Mouse (Mus musculus) cerebellum, adult (tissue): ENCODE data around the gene Gm29427.
A peak's percentile ranks its signal among the peaks of the same experiment; 100 is the strongest.

Experiments
- ATAC-seq: cut with Nextera tagmentation; 2 replicates; pipeline ENCODE4 v1.9.2; 2017; ENCODE audit warnings: mild to moderate bottlenecking, moderate library complexity, mixed read lengths; ENCODE audit not compliant: insufficient number of reproducible peaks, low FRiP score, low TSS enrichment

Gene Gm29427

DNA sequence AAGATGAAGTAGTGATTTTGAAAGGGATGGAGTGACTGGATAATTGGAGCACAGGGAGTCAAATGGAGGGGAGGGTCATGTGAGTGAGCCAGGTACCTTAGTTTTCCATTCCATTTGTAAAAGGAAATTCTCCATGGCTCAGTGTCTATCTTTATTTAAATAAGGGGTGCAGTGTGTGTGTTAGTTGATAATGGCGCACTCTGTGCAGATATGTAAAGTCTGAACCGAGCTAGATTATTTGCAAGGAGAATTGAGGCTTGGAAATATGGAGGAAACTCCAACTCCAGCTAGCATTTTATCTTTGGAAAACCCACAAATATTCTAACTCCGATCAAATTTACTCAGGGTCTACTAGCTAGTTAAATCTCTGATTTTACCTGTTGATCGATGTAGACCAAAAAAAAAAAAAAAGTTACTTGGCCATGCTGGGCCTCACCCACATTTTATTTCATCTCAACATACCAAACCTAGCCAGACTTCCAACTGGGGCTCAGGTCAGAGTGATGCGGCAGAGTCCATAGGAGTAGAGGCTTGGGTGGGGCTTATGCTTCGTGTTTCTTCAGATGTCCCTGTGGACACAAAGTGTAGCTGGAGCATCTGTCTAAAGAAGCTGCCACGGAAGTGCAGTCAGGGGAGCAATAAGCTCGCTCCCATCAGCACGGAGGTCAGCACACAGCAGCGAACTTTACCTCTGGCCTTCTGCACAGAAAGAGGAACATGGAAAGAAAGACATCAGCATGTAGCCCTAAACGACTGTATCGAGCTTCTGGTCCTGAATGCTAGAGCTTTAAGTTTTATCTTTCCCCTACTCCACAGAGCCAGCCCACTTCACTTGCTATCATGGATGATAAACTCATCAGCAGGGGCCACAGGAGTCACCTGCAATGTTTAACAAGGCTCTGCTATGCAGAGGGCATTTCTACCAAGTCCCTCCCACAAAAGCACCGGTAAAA is 17.4 kb upstream of the Gm29427 start:
- ATAC-seq, result no peak

DNA sequence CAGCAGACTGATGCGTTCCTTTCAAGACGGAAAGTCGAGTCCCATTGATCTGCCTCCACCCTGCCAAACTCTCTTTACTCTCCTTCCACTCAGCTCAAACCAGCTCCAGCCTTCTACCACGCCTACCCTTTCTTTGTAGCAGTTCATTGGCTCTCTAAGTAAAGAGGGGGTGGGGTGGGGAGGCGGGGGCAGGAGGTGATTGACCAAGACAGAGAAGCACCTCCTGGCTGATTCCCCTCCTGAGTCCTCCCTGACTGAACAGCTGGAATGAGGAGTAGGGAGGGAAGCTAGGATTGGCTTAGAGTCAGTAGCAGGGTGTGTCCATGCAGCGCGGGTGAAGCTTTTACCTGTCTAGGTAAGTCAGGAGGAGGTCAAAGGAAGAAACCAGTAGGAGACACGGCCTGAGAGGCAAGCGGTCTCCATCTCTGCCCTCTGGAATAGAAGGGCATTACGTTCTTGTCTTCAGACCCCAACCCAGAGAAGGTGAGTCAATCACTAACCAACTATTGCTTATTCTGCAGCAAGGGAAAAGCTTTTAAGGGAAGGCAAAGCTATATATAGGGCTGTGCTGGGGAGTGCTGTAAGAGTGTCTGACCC is 16.2 kb upstream of the Gm29427 start, which contains the start of gene AA986860:
AA986860 (plus strand) TSS at position 236 of the 597 bp plus-strand sequence.
- ATAC-seq, result no peak

DNA sequence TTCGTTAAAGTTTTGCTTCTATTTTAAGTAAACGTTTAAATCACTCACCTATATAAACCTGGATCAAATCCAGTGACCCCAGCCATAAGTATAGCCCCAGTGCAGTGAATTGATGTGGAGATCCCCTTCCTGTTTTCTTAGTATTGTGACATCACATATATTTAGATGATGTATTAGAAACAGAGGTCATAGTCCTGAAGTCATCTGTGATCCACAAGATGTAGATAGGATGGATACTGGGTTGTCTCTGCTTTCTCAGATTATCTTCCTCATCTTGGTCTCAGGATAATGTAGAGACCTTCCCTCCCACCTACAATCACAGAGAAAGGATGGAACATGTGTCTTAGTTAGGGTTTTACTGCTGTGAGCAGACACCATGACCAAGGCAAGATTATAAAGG is 13.6 kb upstream of the Gm29427 start, which contains the start of gene Pfkfb2:
Pfkfb2 (minus strand) TSS at position 101 of the 400 bp plus-strand sequence.
- ATAC-seq, result no peak

DNA sequence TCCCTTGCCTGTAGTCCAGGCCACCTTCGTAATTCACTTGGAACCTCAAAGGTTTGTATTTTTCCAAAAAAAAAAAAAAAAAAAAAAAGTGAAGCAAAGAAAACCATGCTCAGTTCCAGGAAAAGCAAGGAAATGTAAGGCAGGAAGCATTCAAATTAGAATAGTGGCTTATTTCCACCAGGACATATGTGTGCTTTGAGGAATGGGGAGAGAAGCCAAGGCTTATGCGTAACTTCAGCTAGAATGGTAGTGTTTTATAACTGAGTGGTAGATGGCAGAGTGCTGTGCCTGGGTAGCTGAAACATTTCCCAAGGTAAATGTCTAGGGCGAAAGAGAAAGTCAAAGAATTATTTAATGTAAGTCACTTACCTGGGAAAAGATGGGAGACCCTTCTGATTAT is 13.1 kb upstream of the Gm29427 start:
- no peak for ATAC-seq

DNA sequence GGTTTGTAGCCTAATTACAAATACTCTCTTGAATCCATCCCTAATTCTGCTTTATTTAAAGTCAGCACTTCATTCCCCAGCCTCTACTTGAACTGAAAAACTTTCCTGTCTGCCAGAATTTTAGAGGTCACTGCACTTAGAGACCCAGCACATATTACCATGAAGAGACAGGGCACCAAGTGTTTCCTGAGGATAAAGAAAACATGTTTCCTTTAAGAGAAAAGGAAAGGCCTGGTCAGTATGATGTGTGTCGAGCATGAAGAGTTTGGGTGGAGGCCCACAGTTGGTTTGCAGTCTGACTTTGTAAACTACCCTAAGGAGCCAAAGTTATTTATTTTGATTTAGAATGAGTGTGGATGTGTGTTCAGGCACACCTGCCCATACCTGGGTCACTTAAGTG is 12.5 kb upstream of the Gm29427 start:
- no peak for ATAC-seq

DNA sequence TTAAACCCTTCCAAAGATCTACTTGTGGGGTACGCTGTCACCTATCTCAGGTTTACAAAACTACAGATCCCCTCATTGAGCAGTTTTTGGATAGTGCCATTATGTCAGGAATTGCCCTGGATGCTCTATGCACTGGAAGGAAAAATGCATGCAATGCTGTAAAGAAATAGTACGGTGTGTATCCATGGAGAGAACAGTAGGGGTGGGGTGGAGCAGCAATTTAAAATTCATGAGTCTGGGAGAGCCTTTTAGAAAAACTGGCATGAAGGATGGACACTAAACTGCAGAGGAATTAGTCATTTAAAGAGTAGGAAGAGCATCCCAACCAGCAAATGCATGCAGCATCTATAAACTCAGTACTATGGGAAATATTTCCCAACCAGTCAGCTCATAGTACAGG is 10.8 kb upstream of the Gm29427 start:
- no peak for ATAC-seq

DNA sequence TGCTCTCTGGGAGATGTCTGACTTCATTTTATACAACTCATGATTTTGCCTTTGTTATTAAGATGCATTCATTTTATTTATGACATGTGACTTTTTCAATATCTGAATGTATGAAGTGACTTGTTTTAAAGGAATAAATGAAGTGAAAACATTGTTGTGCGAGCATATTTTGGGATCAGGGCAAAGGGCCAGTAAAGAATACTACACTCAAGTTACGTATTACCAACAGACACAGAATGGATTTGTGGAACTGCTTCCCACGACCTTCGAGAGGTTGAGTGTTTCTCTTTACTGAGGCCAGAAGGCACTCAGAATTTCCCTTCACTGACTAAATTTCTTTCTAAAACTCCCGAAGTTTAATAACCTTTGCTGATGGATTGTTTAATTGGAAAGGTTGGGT is 8.6 kb upstream of the Gm29427 start:
- ATAC-seq, result no peak

DNA sequence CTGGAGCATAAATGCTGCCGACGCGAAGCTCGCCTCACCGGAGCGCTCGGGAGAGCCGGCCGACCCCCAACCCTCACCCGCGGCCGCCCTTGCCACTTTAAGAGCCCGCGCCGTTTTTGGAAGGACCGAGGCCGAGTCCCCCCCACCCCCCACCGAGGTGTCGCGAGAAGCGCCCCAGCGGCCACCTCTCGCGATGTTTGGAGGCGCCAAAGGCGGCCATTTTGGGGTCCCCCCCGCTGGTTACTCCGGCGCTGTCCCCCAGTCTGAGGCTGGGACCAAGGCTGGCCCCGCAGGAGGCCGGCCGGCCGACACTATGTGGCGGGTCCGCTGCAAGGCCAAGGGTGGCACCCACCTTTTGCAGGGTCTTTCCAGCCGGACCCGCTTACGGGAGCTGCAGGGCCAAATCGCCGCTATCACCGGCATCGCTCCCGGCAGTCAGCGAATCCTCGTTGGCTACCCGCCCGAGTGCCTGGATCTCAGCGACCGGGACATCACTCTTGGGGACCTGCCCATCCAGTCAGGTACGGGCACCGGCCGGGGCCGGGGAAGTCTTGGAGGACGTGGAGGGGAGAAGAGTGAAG is 1.8 kb upstream of the Gm29427 start, which contains the start of gene Yod1:
Yod1 (plus strand) TSS at position 37 of the 581 bp plus-strand sequence.
- ATAC-seq, result peak; percentile 38

DNA sequence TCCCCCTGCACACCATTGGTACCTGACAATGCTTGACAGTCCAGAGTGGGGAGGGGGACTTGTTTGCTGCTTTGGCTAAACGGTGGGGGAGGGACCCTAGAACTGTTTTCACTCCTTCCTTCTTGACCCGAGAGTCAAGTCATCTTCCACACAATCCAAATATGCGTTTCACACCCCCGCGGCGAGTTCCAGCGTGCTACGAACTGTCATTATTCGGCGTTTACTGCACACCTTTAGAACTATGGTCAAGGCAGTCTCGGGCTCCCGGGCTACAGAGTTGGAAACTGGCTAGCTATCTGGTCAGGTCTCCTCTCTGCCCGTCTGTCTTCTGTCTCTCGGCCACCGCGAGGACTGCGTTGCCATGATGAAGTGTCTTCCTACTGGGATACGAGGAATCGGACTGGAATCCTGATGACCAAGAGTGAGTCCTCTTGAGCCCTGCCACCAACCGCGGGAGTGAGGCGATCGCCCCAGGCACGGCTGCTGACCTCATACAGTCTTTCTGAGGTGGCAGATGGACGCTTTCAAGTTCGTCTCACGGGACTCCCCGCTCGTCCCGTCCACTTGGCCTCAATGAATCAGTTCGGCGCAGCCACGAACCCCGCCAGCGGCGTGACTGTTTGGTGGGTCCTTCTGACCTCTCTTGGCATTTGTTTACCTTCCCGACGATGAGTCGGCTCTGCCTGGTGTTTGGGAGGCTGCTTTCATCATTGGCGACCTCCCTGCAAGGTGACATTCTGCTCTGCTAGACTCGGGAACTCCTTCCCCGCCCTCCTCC is 1.1 kb upstream of the Gm29427 start:
- peak; percentile 5; the same call in 1 of the 2 replicates for ATAC-seq

DNA sequence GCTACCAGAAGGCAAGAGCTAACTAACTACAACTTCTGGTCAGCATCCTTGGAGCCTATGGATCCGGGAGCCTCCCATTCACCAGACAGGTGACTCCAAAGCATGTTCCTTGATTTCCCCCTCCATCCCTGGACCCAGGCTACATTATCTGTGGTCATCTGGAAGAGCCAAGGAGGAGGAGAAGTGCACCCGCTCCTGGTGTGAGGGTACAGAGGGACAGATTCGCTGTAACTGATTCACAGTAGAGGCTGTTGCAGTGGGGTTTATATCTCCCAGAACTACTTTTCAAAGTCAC is 566 bp upstream of the Gm29427 start:
- no peak; the same call in 1 of the 2 replicates for ATAC-seq

DNA sequence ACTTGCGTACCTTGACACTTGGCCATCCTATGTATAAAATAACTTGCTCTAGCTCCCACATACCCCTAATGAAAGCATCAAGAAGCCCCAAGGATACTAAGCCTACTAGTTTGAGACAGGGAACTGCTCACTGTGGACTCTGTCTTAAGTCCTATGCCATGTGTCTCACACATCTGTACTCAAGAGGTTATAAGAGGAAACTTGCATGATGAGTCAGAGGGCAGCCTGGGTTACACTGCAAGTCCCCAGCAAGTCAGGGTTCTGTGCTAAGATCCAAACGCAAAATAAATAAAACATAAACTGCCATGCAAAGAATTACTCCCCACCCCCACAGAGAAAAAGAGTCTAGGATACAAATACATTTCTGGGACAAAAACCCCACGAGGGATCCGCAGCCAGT is 1.6 kb downstream of the Gm29427 start:
- no peak for ATAC-seq

DNA sequence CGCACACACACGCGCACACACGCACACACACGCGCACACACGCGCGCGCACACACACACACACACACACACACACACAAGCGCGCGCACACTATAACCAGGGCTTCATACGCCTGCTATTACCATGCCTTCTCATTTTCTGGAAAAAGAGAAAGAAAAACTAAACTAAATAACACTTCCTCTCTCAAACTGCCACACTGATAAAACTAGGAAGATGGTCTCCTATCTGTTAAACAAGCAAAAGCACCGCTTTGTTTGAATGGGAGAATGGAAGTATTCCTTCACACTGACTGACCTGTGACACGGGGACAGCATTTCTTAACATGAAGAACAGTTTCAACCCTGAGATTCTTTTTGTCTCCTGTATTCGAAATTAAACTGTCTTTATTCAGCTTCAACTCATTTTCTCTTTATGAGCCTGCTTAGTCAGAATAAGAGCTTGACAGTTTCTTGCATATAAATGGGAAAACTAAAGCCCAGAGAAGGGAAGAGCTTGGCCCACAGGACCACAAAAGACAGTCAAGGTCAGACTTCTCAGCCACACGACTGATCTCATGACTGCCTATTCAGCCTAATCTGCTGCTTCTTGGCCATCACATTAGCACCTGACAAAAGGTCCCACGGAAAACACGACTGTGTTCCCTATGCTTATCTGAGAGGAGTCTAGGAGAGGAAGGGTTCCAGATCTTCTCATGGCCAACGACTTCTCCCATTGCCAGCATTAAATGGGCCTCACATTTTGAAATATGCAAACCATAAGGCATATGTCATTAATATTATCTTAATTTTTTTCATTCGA is 5.1 kb downstream of the Gm29427 start:
- ATAC-seq, result no peak

DNA sequence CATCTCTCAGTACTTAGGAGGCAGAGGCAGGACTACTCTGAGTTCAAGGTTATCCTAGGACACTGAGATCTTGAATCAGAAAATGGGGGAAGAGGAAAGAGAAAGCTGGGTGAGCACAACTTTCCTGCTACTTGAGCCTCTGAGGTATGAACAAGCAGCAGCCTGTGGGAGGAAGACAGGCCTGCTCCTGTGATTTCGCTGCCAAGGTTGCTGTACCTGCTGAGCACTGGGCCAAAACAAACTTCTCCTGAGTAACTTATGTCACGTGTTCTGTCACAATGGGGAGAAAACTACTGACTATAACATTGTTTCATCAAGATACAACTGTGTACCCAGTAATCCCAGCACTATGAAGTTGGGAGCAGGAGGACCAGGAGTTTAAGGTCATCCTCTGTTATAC is 12.0 kb downstream of the Gm29427 start:
- ATAC-seq, result no peak

DNA sequence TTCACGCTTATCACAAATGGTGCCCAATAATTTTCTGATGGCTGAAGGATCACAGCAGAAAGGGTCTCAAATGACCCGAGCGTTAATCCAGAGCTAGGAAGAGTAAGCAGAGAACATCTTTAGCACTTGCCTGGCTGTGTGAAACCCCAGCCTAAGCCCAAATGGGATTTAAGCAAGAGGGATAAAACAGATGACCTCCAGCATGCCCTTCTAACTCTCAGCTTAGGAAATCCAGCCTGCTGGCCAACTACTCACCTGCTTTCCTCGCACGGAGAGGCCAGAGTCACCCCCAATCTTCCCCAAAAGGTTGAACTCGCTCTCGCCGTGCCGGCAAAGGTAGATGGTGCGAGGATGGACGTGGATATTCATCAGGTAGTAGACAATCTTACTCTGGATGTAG is 13.6 kb downstream of the Gm29427 start:
- ATAC-seq, result no peak

DNA sequence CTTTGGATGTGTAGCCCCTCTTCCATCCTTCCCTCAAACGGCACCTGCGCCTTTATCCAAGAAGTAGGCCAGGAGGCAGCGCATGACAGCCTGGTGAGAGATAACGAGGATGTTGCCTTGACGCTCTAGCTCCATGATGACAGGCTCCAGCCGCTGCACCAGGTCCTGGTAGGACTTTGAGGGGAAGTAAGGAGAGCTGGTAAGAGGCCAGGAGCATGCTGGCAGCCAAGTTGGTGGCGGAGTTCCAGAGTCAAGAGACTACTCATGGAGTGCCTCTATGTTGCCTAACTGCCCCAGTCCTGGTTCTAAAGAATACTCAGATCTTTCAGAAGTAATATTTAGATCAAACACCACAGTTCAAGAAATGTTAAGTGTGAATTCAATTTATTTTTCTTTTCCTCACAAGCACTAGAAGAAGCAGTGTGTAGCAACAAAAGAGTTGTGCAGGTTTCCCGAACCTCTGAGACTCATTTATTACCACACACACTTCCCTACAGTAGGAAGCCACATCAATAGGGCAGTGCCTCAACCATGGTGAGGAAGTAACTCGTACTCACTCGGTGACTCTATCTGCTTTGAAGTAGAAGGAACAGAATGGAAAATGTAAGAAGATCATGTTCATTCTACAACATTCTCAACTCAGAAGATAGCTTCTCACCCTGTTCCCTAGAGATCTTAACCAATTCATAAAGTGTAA is 15.5 kb downstream of the Gm29427 start:
- ATAC-seq, result 0 out of 2 replicates have a peak, but pooled peaks have one; percentile 28

DNA sequence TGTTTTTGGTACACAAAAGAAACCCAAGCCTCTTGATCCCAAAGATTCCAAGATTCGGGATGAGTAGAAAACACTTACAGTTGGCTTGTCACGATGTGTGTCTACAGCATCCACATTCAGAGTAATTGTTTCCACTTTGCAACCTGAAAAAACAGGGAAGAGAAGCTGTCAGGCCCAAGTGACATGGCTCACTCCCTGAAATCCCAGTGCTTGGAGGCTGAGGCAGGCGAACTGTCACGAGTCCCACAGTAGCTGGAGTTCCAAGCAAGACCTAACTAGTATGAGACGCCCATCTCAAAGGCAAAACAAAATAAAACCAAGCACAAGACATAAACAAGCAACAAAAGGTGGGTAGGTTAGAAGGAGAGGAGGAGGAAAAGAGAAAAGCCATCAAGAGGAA is 17.0 kb downstream of the Gm29427 start:
- ATAC-seq, result no peak

DNA sequence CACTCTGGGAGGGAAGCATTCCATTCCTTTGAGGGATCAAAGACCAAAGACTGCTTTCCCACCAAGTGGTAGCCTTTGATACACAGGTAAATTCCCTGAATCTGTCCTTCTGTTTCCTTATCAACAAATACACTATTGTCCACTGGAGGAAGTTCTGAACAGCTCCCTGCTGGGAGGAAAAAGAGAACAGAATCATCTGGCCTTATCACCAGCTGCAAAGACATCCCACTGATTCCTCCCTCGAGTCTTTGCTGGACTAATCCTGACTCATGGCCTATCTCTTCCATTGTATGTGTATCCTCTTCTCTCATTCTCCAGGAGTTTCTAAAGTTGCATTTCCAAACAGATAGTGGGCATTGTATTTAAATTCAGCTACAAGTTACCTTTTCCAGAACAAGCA is 31.7 kb downstream of the Gm29427 start:
- ATAC-seq, result no peak

DNA sequence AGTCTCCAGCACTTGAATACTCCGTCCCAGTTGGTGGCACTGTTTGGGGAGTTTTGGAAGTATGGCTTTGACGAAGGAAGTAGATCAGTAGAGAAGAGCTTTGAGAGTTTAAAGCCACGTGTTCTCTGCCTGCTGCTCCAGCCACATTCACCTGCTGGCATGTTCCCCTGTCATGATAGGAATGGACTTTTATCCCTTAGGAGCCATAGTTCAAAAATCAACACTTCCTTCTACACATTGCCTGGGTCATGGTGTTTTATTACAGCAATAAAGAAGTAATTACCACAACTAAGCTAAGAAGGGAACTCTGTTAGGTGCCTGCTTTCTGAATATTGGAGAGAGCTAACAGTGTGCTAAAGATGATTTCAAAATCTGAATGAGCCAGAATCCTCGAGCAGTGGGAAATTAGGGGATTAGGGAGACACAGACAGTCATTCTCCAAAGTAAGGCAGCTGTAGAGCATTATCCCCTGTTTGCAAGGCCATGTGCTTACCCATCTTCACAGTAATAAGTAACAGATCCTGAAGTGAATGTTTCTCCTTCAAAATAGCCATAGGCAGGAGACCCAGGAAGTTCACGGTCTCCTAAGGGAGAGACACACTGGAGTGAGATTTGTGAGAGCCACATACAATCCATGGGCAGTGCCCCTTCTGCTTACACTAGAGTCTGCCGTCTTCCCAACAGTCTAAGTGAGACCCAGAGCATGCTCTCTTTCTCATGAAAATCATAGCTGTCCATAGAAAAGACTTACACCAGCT is 33.8 kb downstream of the Gm29427 start:
- no peak for ATAC-seq
